Mouse (Mus musculus) left cerebral cortex, postnatal 4 days (tissue): ENCODE results near the gene Rnf207. TPM values are rescaled to one million over a fixed set of nuclear protein-coding genes. Genes with fewer than 3 reads are reported as not detected.

Experiments used
- DNase-seq: peaks from one replicate; pipeline ENCODE4 v3.0.0-alpha.2; 2022
- intact Hi-C: fragments of 180-260 bp; cut with DNase I; formaldehyde crosslinking; loops from one replicate; pipeline ENCODE4 v1.15.1; 2025
- total RNA-seq, 2 experiments: library from RNA; stranded (reverse); gene quantifications; 2 replicates each; pipeline ENCODE4 v1.2.3; 2021

Rnf207 gene
- total RNA-seq, 2 experiments from 2014 or later = 3.0 to 3.8 TPM

DNA sequence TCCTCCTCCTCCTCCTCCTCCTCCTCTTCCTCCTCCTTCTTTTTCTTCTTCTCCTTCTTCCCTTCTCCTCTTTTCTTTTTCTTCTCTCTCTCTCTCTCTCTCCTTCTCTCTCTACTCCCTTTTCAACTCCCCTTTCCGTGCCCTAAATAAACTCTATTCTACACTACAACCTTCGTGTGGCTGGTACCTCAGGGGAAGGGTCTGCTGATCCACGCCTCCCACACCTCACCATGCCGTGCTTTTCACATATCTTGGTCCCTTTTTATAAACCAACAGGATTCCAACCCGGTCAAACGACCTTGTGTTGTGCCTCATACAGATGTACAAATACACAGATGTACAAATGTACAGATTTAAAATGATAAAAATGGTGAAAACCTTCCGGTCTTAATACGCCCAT, 22.4 kb downstream of the Rnf207 start:
- DNase-seq = no peak
- intact Hi-C loops = no loop called here

- intact Hi-C loops = no loop called here
- no peak for DNase-seq
Measured at GRCm38 (mm10) chr4:152295916-152296315, 22.9 kb downstream of the Rnf207 start.

DNA sequence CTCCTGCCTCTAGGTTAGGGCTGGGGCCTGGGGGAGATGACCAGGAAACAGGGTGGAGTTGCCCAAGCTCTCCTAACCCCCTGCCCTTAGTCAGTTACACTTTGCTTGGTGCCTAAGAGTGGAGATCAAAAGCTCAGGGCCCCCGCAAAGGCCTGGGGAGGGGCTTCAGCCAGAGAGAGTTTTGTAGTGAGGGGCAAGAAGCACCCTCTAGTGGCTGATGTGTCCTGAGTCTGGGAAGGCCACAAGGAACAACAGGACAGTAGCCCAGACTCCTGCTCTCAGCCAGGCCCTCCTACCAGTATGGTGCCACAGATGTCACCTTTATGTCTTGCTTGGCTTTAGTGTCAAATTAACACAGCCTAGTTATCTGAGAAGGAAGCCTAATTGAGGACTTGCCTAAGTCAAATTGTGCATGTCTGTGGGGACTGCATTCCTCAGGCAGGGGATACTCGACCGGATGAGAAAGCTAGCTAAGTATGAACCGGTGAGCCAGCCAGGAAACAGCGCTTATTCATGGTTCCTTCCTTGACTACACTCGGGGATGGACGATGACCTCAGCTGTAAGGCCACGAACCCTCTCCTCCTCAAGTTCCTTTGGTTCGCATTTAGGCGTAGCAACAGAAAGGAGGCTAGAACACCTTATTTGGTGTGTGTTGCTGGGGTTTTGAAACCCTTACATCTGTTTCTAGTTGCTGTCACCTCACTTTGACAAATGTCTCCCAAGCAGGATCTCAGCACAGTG, 24.4 kb downstream of the Rnf207 start:
- DNase-seq = no peak
- intact Hi-C loops = no loop called here

GRCm38 (mm10) chr4:152292102-152292765, 26.6 kb downstream of the Rnf207 start:
- DNase-seq = no peak
- intact Hi-C loops = no loop called here

GRCm38 (mm10) chr4:152291562-152291961, 27.2 kb downstream of the Rnf207 start, which contains the start of gene Hes3:
TSS of gene Hes3 (minus strand) at chr4:152291662.
- intact Hi-C loops = no loop called here
- no peak for DNase-seq

GRCm38 (mm10) chr4:152290991-152291390, 27.8 kb downstream of the Rnf207 start:
- intact Hi-C loops = no loop called here

GRCm38 (mm10) chr4:152290385-152290784, 28.4 kb downstream of the Rnf207 start:
- intact Hi-C loops = no loop called here
- DNase-seq = no peak

More at GRCm38 (mm10) chr4:152290991-152291390, 27.8 kb downstream of the Rnf207 start:
- no peak for DNase-seq

DNA sequence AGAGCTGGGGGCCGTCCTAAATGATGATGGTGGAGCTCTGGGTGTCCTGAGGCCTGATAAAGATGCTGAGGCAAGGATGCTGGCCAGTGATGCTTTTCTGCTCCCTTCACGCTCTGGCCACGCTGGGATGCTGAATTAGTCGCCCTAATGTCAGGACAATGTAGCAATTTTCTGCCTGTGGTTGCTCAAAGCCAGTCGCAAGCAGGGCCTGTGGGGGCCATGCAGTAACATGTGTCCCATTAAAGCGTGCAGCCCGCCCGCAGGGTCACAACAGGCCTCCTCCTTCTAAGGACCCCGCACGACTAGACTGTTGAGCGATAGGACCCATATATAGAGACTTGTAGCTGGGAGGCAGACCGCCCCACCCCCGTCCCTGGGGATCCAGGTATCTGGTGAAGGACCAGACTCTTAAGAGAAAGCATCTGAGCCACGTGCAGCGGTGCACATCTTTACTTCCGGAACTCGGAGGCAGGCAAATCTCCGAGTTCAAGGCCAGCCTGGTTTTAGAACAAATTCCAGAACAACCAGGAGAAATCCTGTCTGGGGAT, 30.3 kb downstream of the Rnf207 start:
- no peak for DNase-seq
- intact Hi-C loops = loop anchor here (5.0 kb wide), 1 partner anchor 111 kb away; the partner anchor contains the start of gene Acot7

DNA sequence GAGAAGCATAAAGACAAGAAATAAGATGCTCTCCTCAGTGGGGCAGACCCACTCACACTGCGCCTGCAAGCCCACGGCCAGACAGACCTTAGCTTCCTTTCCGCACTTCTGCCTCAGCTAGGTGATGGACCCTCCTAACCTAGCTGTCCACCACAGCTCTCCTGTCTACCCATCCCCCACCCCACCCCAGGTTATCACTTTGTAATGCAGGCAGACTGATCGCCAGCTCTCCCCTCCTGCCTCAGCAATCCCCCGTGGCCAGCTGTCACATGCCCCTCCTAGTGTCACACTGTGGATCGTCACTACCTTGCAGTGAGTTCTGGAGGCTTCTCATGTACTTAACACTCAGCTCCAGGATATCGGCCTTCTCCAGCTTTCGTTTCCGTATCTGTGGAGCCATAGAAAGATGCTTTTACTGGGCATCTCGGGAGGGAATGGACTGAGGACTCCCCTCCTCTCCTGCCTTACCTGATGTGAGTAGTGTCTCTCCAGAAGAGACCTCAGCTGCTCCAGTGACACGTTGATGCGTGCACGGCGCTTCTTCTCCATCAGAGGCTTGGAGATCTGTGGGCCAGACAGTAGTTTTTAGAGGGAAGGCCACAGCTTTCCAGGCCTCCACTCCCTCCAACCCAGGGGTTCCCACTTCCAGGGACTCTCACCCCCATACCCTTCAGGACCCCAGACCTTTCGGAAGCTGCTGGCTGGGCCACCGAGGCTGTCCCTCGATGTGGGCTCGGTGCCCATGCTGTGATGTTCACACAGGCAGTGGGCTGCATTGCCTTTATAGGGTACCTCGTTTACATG, 31.3 kb downstream of the Rnf207 start:
- intact Hi-C loops = loop anchor here (5.0 kb wide), 1 partner anchor 110 kb away; the partner anchor contains the start of gene Acot7
- no peak for DNase-seq

GRCm38 (mm10) chr4:152286887-152287286, 31.9 kb downstream of the Rnf207 start:
- intact Hi-C loops = loop anchor here (5.0 kb wide), 1 partner anchor 110 kb away; the partner anchor contains the start of gene Acot7
- no peak for DNase-seq

DNA sequence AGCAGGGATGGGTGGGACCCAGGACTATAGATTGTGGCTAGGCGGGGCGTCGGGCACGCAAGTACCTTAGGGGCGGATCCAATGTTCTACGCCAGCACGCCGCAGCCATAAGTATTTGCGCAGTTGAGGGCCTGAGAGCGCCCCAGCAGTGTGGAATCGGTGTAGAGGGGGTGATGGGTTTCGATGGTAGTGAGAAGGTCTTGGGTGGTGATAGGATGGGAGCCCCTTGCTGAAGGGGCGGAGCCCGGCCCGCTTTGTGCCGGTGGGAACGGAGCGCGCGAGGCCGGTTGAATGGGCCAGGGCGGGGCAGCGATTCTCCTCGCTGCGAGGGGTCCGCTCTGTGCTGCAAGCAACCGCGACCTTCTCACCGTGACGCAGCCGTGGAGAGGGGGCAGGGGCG, 32.6 kb downstream of the Rnf207 start:
- no peak for DNase-seq
- intact Hi-C loops = loop anchor here (5.0 kb wide), 1 partner anchor 109 kb away; the partner anchor contains the start of gene Acot7

DNA sequence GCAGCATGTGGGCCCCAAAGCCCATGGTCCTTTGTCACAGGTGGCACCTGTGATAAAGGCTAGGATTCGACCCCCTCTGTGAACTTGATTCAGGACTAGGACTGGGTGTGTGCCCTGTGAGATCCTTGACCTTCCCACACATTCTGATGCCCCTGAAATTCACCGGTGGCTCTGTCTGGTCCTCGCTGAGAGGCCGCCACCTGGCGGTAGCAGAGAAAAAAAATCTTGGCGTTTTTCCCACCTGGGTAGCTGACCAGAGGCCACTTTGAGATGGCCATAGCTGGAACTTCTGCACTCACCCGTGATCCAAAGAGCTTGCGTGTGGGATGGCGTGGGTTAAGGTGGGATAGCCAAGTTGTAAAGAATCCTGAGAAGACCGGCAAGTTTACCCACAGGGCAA, 33.3 kb downstream of the Rnf207 start:
- intact Hi-C loops = loop anchor here (5.0 kb wide), 1 partner anchor 108 kb away; the partner anchor contains the start of gene Acot7
- peak; percentile 67 for DNase-seq

DNA sequence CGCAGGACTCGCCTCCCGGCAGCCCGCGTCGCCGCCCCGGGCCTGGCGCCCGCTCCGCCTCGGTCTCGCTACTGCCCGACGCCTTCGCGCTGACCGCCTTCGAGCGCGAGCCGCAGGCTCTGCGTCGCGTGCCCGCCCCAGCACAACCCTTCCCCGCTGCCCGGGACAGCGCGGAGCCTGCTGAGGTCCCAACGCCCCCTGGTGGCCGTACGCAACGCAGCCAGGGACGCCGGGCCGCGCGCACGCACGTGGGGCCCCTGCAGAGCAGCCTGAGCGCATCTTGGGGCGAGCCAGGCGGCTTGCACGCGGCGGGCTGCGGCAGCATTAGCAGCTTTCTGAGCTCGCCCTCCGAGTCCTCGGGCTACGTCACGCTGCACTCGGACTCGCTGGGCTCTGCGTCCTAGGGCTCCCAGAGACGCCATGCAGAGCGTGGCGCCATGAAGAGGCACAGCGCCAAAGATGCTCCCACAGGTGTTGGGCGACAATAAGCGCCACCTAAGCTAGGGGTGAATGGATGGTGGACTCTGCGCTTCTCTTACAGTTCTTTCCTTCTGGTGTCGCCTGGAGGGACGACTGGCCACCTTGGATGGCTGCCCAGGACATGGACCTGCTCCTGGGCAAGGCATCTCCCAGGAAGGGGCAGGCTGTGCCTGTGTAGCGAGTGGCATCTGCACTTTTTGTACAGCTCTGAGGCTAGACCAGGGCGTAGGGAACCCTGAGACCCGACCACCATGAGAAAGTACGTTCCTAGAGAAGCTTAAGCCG, 35.4 kb downstream of the Rnf207 start:
- DNase-seq = peak; percentile 88
- intact Hi-C loops = loop anchor here (5.0 kb wide), 1 partner anchor 71 kb away; no protein-coding TSS in a partner anchor

DNA sequence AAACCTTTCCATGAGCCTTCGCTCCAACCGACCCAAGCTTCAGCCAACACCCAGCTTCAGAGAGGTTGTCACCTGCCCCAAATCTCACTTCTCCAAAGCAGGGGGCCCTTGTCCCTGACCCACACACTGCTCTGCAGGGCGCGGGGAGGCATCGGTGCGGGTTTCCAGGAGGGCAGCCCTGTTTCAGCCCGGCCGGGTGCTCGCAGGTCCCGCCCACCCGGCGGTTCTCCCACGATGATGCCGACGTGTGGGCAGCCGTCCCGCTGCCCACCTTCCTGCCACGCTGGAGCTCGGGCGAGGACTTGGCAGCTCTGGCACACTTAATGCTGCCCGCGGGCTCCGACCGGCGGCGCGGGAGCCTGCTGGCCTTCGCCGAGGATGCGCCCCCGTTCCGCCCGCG, 36.1 kb downstream of the Rnf207 start:
- intact Hi-C loops = loop anchor here (5.0 kb wide), 1 partner anchor 70 kb away; no protein-coding TSS in a partner anchor
- no peak for DNase-seq

DNA sequence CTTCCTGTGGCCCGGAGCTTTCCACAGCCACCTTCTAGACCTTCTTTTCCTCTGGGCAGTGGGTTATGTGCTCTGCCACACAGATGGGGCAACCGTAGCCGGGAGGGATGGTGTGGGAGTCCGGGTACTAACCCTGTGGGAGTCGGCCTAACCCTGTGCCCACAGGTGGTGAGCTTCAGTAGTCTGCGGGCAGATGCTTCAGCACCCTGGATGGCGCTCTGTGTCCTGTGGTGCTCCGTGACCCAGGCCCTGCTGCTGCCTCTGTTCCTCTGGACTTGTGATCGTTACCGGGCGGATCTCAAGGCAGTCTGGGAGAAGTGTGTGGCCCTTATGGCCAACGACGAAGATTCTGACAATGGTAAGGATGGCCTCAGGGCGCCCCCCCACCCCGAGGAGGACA, 37.2 kb downstream of the Rnf207 start:
- intact Hi-C loops = loop anchor here (5.0 kb wide), 1 partner anchor 69 kb away; no protein-coding TSS in a partner anchor

DNA sequence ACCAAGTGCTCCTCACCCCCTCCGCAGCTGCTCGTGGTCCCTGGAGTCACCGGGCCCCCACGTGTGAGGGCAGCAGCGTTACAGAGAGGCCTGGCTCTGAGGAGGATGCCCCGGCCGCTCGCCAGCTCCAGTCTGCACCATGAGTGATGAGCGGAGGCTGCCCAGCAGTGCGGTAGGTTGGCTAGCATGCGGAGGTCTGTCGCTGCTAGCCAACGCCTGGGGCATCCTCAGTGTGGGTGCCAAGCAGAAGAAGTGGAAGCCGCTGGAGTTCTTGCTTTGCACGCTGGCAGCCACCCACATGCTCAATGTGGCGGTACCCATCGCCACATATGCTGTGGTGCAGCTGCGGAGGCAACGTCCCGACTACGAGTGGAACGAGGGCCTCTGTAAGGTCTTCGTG, 39.8 kb downstream of the Rnf207 start:
- DNase-seq = peak; percentile 92
- intact Hi-C loops = no loop called here

More for the DNA sequence above, 37.2 kb downstream of the Rnf207 start:
- DNase-seq = no peak

- intact Hi-C loops = no loop called here
- DNase-seq = no peak
Measured at GRCm38 (mm10) chr4:152277916-152278315, 40.9 kb downstream of the Rnf207 start.

GRCm38 (mm10) chr4:152276389-152277347, 42.1 kb downstream of the Rnf207 start:
- DNase-seq = peak; percentile 70
- intact Hi-C loops = no loop called here
